Mouse (Mus musculus) heart, postnatal 0 days (tissue): Measurements from ENCODE around the gene Gpc5.

Experiments
- CTCF ChIP-seq: IDR thresholded peaks from 2 replicates; pipeline ENCODE4 v1.5.1; 2016; ENCODE audit warnings: antibody characterized with exemption, control low read depth, low read depth
- EP300 ChIP-seq: IDR thresholded peaks from 2 replicates; pipeline ENCODE4 v1.6.1; 2016; ENCODE audit warnings: antibody characterized with exemption, low read depth

GRCm38 (mm10) chr14:115228075-115228474, 136.1 kb downstream of the Gpc5 start:
- TF ChIP-seq CTCF (no peak), EP300 (no peak)
